Mouse (Mus musculus): ENCODE measurements around the gene Oxct2a. TPM values are rescaled to one million over a fixed set of nuclear protein-coding genes. Genes with fewer than 3 reads are reported as not detected.
"Not testable (repeated sequence)": the region's sequence is repeated elsewhere in the genome, so short reads cannot be mapped to it uniquely, and the experiment has no call there.

Oxct2a gene
- polyA plus RNA-seq, 1 experiment from 2014 or later: not detected

DNA sequence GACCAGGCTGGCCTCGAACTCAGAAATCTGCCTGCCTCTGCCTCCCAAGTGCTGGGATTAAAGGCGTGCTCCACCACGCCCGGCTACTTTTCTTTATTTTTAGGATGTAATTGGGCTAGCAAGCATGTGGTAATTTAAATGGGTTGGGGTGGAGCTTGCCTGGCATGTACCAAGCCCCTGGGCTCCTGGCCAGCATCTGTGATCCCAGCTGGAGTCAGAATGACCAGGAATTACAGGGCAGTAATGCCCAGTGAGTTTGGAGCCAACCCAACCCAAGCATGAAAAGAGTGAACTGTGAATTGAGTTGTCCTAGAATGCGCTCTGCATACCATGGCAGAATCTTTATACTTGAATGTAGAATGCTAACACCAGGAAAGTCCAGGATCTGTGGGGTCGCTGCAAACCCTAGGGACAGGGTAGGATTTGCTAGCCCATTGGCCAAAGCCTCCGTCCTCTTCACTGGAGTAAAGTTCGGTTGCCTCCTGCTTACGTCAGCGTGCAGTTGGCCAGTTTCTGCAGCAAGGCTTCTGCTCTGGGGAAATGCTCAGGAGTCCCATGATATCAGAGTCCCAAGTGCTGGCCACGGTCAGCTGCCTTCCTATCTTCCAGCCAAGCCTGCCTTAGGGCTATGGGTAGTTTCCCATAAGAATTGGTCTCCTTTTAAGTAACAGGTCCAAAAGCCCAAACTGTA lies 24.3 kb downstream of the Oxct2a start:
- no peaks in the 10 kb centered on the region for H3K9me3 ChIP-seq (ENCODE audit: control insufficient read depth, low read length)
- H3K36me3 ChIP-seq (ENCODE audit: control insufficient read depth, insufficient read depth, low read length): peaks cover 80% of the 10 kb centered on the region
- no peak overlapping the region for H3K4me2 ChIP-seq (replicated peaks; ENCODE audit: low read depth, low read length)
- H3K4me1 ChIP-seq (ENCODE audit: control insufficient read depth, insufficient read depth, low read length): no peaks in the 10 kb centered on the region
- H3K27ac ChIP-seq (ENCODE audit: low read depth, low read length): no peak overlapping the region
- H3K27me3 ChIP-seq (ENCODE audit: control insufficient read depth, insufficient read depth, low read length): no peaks in the 10 kb centered on the region
- H3K4me3 ChIP-seq (ENCODE audit: low read length): no peak overlapping the region
- WGBS: 92% methylated on average over 11 of the region's 11 CpGs
- no peak for ATAC-seq (ENCODE audit: low FRiP score, low TSS enrichment)
- H3K9ac ChIP-seq (ENCODE audit: low read depth, low read length): no peak overlapping the region

DNA sequence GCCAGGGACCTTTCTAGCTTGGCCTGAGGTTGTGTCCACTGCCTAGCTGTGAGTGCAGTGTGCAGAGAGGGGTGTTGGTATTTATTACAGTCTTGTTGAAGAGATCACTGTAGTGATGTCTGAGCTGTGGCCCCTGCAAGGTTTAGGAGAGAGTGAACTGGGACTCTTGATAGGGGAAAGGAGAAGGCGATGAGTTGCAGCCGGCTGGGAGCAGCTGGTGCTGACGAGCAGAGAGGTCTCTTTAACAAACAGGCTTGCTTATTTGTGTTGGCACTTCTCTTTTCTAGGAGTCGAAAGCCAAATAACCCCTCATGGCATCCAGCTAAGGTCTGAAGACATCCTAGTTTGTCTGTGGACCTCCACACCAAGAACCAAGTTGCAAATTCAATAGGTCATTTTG lies 25.2 kb downstream of the Oxct2a start:
- Histone ChIP-seq H3K36me3 (ENCODE audit: control insufficient read depth, insufficient read depth, low read length) (peaks cover 88% of the 10 kb centered on the region), H3K27me3 (ENCODE audit: control insufficient read depth, insufficient read depth, low read length) (no peaks in the 10 kb centered on the region), H3K9me3 (ENCODE audit: control insufficient read depth, low read length) (no peaks in the 10 kb centered on the region), H3K4me2 (replicated peaks; ENCODE audit: low read depth, low read length) (no peak overlapping the region), H3K4me1 (ENCODE audit: control insufficient read depth, insufficient read depth, low read length) (no peaks in the 10 kb centered on the region), H3K9ac (ENCODE audit: low read depth, low read length) (no peak overlapping the region), H3K27ac (ENCODE audit: low read depth, low read length) (no peak overlapping the region), H3K4me3 (ENCODE audit: low read length) (no peak overlapping the region)
- WGBS: 79% methylated on average over 4 of the region's 4 CpGs
- ATAC-seq (ENCODE audit: low FRiP score, low TSS enrichment): no peak

DNA sequence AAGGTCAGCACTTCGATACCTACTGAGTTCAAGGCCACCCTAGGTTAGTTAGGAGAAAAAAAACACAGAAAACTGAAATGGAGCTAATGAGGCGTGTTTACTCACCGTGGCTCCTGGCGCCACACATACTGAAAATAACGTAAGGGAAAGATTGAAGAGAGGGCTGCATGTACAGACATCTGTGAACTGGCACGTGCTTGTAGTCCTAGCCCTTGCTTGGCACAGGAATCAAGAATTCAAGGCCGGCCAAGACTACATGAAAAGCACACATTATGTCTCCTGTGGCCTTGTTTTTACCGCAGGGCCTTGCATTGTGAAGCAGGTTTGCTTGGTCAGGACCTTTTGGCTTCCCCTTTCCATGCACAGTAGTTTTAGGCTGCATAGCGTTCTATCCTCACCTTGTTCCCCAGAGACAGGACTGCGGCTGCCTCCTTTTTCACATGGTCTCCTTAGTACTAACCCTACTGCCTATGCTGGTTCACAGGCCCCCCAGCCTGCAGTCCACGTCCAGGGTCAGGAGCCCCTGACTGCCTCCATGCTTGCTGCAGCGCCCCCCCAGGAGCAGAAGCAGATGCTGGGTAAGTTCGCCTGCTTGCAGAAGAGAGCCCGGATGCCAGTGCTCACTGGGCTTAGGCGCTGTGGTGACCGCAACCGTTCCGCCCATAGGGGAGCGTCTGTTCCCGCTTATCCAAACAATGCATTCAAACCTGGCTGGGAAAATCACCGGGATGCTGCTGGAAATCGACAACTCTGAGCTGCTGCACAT lies 26.1 kb downstream of the Oxct2a start:
- no peak overlapping the region for H3K4me2 ChIP-seq (replicated peaks; ENCODE audit: low read depth, low read length)
- H3K27ac ChIP-seq (ENCODE audit: low read depth, low read length): no peak overlapping the region
- no peak overlapping the region for H3K4me3 ChIP-seq (ENCODE audit: low read length)
- WGBS: 94% methylated on average over 22 of the region's 22 CpGs
- no peaks in the 10 kb centered on the region for H3K9me3 ChIP-seq (ENCODE audit: control insufficient read depth, low read length)
- H3K27me3 ChIP-seq (ENCODE audit: control insufficient read depth, insufficient read depth, low read length): no peaks in the 10 kb centered on the region
- no peak for ATAC-seq (ENCODE audit: low FRiP score, low TSS enrichment)
- no peak overlapping the region for H3K9ac ChIP-seq (ENCODE audit: low read depth, low read length)
- H3K36me3 ChIP-seq (ENCODE audit: control insufficient read depth, insufficient read depth, low read length): peaks cover 89% of the 10 kb centered on the region
- H3K4me1 ChIP-seq (ENCODE audit: control insufficient read depth, insufficient read depth, low read length): no peaks in the 10 kb centered on the region

DNA sequence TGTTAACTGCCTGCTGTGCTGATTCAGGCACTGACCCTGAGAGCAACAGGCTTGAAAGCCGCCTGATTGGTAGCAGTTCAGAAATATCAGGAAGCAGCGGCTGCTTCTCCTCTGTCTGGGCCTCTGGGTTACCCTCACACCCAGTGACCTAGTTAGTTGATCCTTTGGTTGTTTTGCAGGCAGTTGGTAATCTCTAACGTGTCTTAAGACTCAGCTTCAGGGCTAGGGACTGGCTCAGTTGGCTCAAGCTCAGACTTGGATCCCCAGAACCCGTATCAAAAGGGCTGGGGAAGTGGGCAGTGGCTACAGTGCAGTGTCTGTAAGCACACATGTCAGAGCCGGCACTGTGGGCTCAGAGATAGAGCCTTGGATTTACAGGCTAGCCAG lies 27.3 kb downstream of the Oxct2a start:
- Histone ChIP-seq H3K27me3 (ENCODE audit: control insufficient read depth, insufficient read depth, low read length) (no peaks in the 10 kb centered on the region), H3K27ac (ENCODE audit: low read depth, low read length) (no peak overlapping the region), H3K4me3 (ENCODE audit: low read length) (no peak overlapping the region), H3K9me3 (ENCODE audit: control insufficient read depth, low read length) (no peaks in the 10 kb centered on the region), H3K4me2 (replicated peaks; ENCODE audit: low read depth, low read length) (no peak overlapping the region), H3K9ac (ENCODE audit: low read depth, low read length) (no peak overlapping the region), H3K4me1 (ENCODE audit: control insufficient read depth, insufficient read depth, low read length) (no peaks in the 10 kb centered on the region), H3K36me3 (ENCODE audit: control insufficient read depth, insufficient read depth, low read length) (peaks cover 93% of the 10 kb centered on the region)
- ATAC-seq (ENCODE audit: low FRiP score, low TSS enrichment): no peak
- WGBS: 86% methylated on average over 5 of the region's 5 CpGs

DNA sequence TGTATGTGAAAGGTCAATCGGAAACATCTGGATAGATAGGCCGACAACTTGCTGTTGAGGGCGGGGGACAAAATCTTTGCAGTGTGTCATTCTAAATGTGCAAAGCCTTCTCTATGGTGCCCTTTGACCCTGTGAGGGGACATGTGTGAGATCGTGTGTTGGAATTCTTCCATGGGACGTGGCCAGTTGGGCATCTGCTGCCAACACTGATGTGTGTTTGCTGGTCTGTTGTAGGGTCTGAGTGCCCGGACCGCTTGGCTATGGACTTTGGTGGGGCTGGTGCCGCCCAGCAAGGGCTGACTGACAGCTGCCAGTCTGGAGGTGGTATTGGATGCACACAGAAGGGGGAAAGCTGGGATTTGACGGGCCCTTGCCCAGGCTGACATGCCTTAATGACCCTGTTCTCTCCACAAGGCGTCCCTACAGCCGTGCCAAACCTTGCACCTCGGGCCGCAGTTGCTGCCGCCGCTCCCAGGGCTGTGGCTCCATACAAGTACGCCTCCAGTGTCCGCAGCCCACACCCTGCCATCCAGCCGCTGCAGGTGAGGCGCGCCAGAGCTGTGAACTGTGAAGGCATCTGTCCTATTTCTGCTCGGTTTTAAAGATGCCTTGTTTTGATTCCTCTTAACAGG lies 27.8 kb downstream of the Oxct2a start:
- Histone ChIP-seq H3K4me1 (ENCODE audit: control insufficient read depth, insufficient read depth, low read length) (no peaks in the 10 kb centered on the region), H3K9me3 (ENCODE audit: control insufficient read depth, low read length) (no peaks in the 10 kb centered on the region), H3K4me2 (replicated peaks; ENCODE audit: low read depth, low read length) (no peak overlapping the region), H3K36me3 (ENCODE audit: control insufficient read depth, insufficient read depth, low read length) (peaks cover 96% of the 10 kb centered on the region), H3K9ac (ENCODE audit: low read depth, low read length) (no peak overlapping the region), H3K27ac (ENCODE audit: low read depth, low read length) (no peak overlapping the region), H3K4me3 (ENCODE audit: low read length) (no peak overlapping the region), H3K27me3 (ENCODE audit: control insufficient read depth, insufficient read depth, low read length) (no peaks in the 10 kb centered on the region)
- 79% methylated on average over 18 of the region's 21 CpGs for WGBS
- ATAC-seq (ENCODE audit: low FRiP score, low TSS enrichment): no peak

DNA sequence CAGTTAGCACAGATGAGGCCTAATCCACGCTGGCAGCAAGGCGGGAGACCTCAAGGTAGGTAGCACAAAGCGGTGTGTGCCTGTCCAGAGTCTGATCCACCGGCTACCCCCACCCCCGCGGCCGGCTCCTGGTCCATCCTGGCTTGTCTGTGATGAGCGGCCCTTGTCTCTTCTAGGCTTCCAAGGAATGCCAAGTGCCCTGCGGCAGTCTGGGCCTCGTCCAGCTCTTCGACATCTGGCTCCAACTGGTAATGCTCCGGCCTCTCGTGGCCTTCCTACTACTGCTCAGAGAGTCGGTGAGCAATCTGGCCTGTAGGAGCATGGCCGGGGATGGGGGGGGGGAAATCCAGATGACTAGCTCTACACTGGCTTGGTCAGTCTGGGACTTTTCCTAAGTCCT lies 28.4 kb downstream of the Oxct2a start:
- not testable (repeated sequence) for H3K9me3 ChIP-seq (ENCODE audit: control insufficient read depth, low read length); ATAC-seq (ENCODE audit: low FRiP score, low TSS enrichment); H3K4me2 ChIP-seq (replicated peaks; ENCODE audit: low read depth, low read length); H3K9ac ChIP-seq (ENCODE audit: low read depth, low read length); H3K27ac ChIP-seq (ENCODE audit: low read depth, low read length); H3K4me3 ChIP-seq (ENCODE audit: low read length); H3K27me3 ChIP-seq (ENCODE audit: control insufficient read depth, insufficient read depth, low read length); H3K4me1 ChIP-seq (ENCODE audit: control insufficient read depth, insufficient read depth, low read length)
- 92% methylated on average over 15 of the region's 15 CpGs for WGBS
- H3K36me3 ChIP-seq (ENCODE audit: control insufficient read depth, insufficient read depth, low read length): peaks cover 94% of the 10 kb centered on the region

DNA sequence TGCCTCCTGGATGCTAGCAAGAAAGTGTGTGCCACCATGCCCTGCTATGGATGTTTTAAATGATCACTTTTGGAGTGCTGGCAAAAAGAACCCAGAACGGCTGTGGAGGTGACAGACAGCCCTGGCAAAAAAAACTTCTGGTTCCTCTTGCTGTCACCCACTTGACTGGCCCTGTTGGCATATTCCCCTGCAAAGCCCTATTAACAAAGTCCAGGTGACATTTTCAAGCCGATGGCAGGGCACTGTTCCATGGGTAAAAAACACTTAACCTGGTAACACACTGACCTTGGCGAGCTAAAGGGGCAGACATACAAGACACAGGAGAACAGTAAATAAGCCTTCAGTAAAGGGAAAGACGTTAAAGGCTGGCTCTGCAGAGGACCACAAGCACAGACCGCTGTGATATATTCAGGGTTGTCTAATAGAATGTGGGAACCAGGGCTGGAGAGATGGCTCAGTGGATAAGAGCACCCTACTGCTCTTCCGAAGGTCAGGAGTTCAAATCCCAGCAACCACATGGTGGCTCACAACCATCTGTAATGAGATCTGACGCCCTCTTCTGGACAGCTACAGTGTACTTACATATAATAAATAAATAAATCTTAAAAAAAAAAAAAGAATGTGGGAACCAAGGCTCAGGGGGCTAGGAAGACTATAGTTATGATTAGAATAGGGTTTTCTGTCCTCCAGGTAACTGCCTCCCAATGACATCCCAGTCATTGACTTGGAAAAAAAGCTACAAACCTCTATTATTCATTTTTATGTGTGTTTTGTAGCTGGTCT lies 29.6 kb downstream of the Oxct2a start:
- H3K9me3 ChIP-seq (ENCODE audit: control insufficient read depth, low read length): no peaks in the 10 kb centered on the region
- ATAC-seq (ENCODE audit: low FRiP score, low TSS enrichment): no peak
- peaks cover 94% of the 10 kb centered on the region for H3K36me3 ChIP-seq (ENCODE audit: control insufficient read depth, insufficient read depth, low read length)
- H3K27me3 ChIP-seq (ENCODE audit: control insufficient read depth, insufficient read depth, low read length): no peaks in the 10 kb centered on the region
- WGBS: 76% methylated on average over 7 of the region's 7 CpGs
- no peak overlapping the region for H3K4me2 ChIP-seq (replicated peaks; ENCODE audit: low read depth, low read length)
- H3K9ac ChIP-seq (ENCODE audit: low read depth, low read length): no peak overlapping the region
- no peak overlapping the region for H3K4me3 ChIP-seq (ENCODE audit: low read length)
- no peak overlapping the region for H3K27ac ChIP-seq (ENCODE audit: low read depth, low read length)
- H3K4me1 ChIP-seq (ENCODE audit: control insufficient read depth, insufficient read depth, low read length): no peaks in the 10 kb centered on the region

DNA sequence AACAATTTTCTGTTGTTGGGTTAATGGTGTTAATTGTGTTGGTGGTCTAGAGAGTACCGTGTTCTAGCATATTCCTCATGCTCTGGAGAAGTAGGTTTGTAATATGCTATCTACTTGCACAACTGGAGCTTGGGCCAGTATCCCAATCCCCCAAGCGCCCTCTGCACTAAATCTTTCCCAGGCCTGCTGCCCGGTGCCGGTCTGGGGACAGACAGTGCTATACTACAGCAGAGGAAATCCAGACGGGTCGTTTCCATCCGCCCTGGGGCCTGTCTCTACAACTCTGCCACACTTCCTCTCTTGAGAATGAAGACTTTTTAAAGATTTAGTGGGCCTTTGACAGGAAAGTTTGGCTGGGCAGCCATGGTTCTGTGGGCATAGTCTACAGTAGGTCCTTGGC lies 30.4 kb downstream of the Oxct2a start:
- Histone ChIP-seq H3K27ac (ENCODE audit: low read depth, low read length) (no peak overlapping the region), H3K9me3 (ENCODE audit: control insufficient read depth, low read length) (no peaks in the 10 kb centered on the region), H3K4me1 (ENCODE audit: control insufficient read depth, insufficient read depth, low read length) (no peaks in the 10 kb centered on the region), H3K27me3 (ENCODE audit: control insufficient read depth, insufficient read depth, low read length) (no peaks in the 10 kb centered on the region), H3K4me3 (ENCODE audit: low read length) (no peak overlapping the region), H3K36me3 (ENCODE audit: control insufficient read depth, insufficient read depth, low read length) (peaks cover 97% of the 10 kb centered on the region), H3K9ac (ENCODE audit: low read depth, low read length) (no peak overlapping the region), H3K4me2 (replicated peaks; ENCODE audit: low read depth, low read length) (no peak overlapping the region)
- 78% methylated on average over 7 of the region's 7 CpGs for WGBS
- ATAC-seq (ENCODE audit: low FRiP score, low TSS enrichment): no peak
